Mouse (Mus musculus) ZHBTc4 (cell line): ENCODE measurements around the gene Lcmt1.

Experiments
- DNase-seq: peaks from one replicate; pipeline ENCODE4 v3.0.0-alpha.2; 2011; ENCODE audit warnings: low read depth, low spot score

Gene Lcmt1

GRCm38 (mm10) chr7:123399286-123399685, 29.7 kb downstream of the Lcmt1 start:
- no peak for DNase-seq

GRCm38 (mm10) chr7:123401121-123401520, 31.5 kb downstream of the Lcmt1 start:
- DNase-seq = no peak

- no peak for DNase-seq
Observed at GRCm38 (mm10) chr7:123404198-123404597, 34.6 kb downstream of the Lcmt1 start.

- no peak for DNase-seq
Observed at GRCm38 (mm10) chr7:123405619-123406018, 36.0 kb downstream of the Lcmt1 start.

- no peak for DNase-seq
Observed at GRCm38 (mm10) chr7:123406988-123407387, 37.4 kb downstream of the Lcmt1 start.

GRCm38 (mm10) chr7:123410502-123410901, 40.9 kb downstream of the Lcmt1 start:
- no peak for DNase-seq

GRCm38 (mm10) chr7:123411109-123411508, 41.5 kb downstream of the Lcmt1 start:
- no peak for DNase-seq

GRCm38 (mm10) chr7:123412143-123412542, 42.6 kb downstream of the Lcmt1 start:
- no peak for DNase-seq

- DNase-seq = no peak
Observed at GRCm38 (mm10) chr7:123416803-123417202, 47.2 kb downstream of the Lcmt1 start.

- no peak for DNase-seq
Observed at GRCm38 (mm10) chr7:123417661-123418060, 48.1 kb downstream of the Lcmt1 start.

GRCm38 (mm10) chr7:123419984-123420383, 50.4 kb downstream of the Lcmt1 start:
- DNase-seq = no peak

- no peak for DNase-seq
Observed at GRCm38 (mm10) chr7:123421958-123422357, 52.4 kb downstream of the Lcmt1 start.

GRCm38 (mm10) chr7:123424281-123424680, 54.7 kb downstream of the Lcmt1 start:
- DNase-seq = no peak

GRCm38 (mm10) chr7:123425134-123425757, 55.7 kb downstream of the Lcmt1 start:
- DNase-seq = no peak

- DNase-seq = no peak
Observed at GRCm38 (mm10) chr7:123429624-123430410, 60.2 kb downstream of the Lcmt1 start.

- no peak for DNase-seq
Observed at GRCm38 (mm10) chr7:123430411-123430705, 60.8 kb downstream of the Lcmt1 start.

GRCm38 (mm10) chr7:123431206-123431605, 61.6 kb downstream of the Lcmt1 start:
- no peak for DNase-seq

- no peak for DNase-seq
Observed at GRCm38 (mm10) chr7:123442079-123442478, 72.5 kb downstream of the Lcmt1 start.

GRCm38 (mm10) chr7:123448794-123449193, 79.2 kb downstream of the Lcmt1 start:
- no peak for DNase-seq

- no peak for DNase-seq
Observed at GRCm38 (mm10) chr7:123449676-123450075, 80.1 kb downstream of the Lcmt1 start.

- no peak for DNase-seq
Observed at GRCm38 (mm10) chr7:123450515-123450914, 80.9 kb downstream of the Lcmt1 start.

- DNase-seq = no peak
Observed at GRCm38 (mm10) chr7:123452551-123452950, 83.0 kb downstream of the Lcmt1 start.

GRCm38 (mm10) chr7:123453066-123453465, 83.5 kb downstream of the Lcmt1 start:
- DNase-seq = no peak
